Mouse (Mus musculus) myocyte (in vitro differentiated cells): ENCODE data around the gene Uvrag. TPM values are rescaled to one million over a fixed set of nuclear protein-coding genes. Genes with fewer than 3 reads are reported as not detected.
A peak's percentile ranks its signal among the peaks of the same experiment; 100 is the strongest.

Experiments used
- H3K27me3 ChIP-seq: one replicate; pipeline ENCODE4 v1.6.1; 2011; ENCODE audit not compliant: control insufficient read depth, insufficient read depth, insufficient read length
- H3K36me3 ChIP-seq: one replicate; pipeline ENCODE4 v1.6.1; 2011; ENCODE audit not compliant: control insufficient read depth, insufficient read depth
- H3K4me2 ChIP-seq: one replicate; pipeline ENCODE4 v1.6.1; 2011; ENCODE audit warnings: low read depth, control low read depth
- H3K4me3 ChIP-seq: one replicate; pipeline ENCODE4 v1.5.1; 2011; ENCODE audit warnings: mild to moderate bottlenecking, control low read depth, moderate library complexity
- H3K79me2 ChIP-seq: one replicate; pipeline ENCODE4 v1.6.1; 2011; ENCODE audit not compliant: control insufficient read depth, insufficient read depth
- H3ac ChIP-seq: one replicate; pipeline ENCODE4 v1.6.1; 2011; ENCODE audit not compliant: control insufficient read depth, insufficient read length
- CEBPB ChIP-seq: IDR thresholded peaks from 2 replicates; pipeline ENCODE4 v1.6.1; 2011; ENCODE audit warnings: mild to moderate bottlenecking, moderate library complexity; ENCODE audit not compliant: poor library complexity, insufficient read depth, severe bottlenecking
- E2F4 ChIP-seq: IDR thresholded peaks from one replicate; pipeline ENCODE4 v1.6.1; 2011; ENCODE audit warnings: mild to moderate bottlenecking, control low read depth, moderate library complexity; ENCODE audit not compliant: insufficient read depth
- MAX ChIP-seq: IDR thresholded peaks from one replicate; pipeline ENCODE4 v1.6.1; 2011; ENCODE audit warnings: low read depth, mild to moderate bottlenecking, control low read depth
- MYOD1 ChIP-seq, 3 experiments: IDR thresholded peaks; one replicate each; pipeline ENCODE4 v1.6.1; 2011; ENCODE audit warnings: control low read depth in 2 of 3, low read depth in 2 of 3, mild to moderate bottlenecking in 2 of 3, moderate library complexity in 1 of 3; ENCODE audit not compliant: insufficient read length in 2 of 3, control insufficient read depth in 1 of 3
- MYOG ChIP-seq, 3 experiments: IDR thresholded peaks; one replicate each; pipeline ENCODE4 v1.6.1; 2011; ENCODE audit warnings: control low read depth in 2 of 3, low read depth in 2 of 3, mild to moderate bottlenecking in 2 of 3; ENCODE audit not compliant: insufficient read length in 2 of 3, control insufficient read depth in 1 of 3, insufficient read depth in 1 of 3
- POLR2AphosphoS2 ChIP-seq: IDR thresholded peaks from one replicate; pipeline ENCODE4 v1.6.1; 2011; ENCODE audit warnings: low read depth, control low read depth; ENCODE audit not compliant: insufficient read length
- REST ChIP-seq: IDR thresholded peaks from one replicate; pipeline ENCODE4 v1.6.1; 2011; ENCODE audit warnings: mild to moderate bottlenecking, control low read depth, moderate library complexity; ENCODE audit not compliant: insufficient read depth, insufficient read length
- SRF ChIP-seq: IDR thresholded peaks from one replicate; pipeline ENCODE4 v1.6.1; 2011; ENCODE audit warnings: low read depth; ENCODE audit not compliant: control insufficient read depth, insufficient read length
- TCF12 ChIP-seq: IDR thresholded peaks from one replicate; pipeline ENCODE4 v1.6.1; 2011; ENCODE audit warnings: mild to moderate bottlenecking, control low read depth; ENCODE audit not compliant: poor library complexity, insufficient read depth, severe bottlenecking
- TCF3 ChIP-seq: IDR thresholded peaks from one replicate; pipeline ENCODE4 v1.6.1; 2011; ENCODE audit warnings: low read depth, control low read depth; ENCODE audit not compliant: insufficient read length
- USF1 ChIP-seq: IDR thresholded peaks from one replicate; pipeline ENCODE4 v1.6.1; 2011; ENCODE audit warnings: low read depth, mild to moderate bottlenecking, control low read depth, moderate library complexity
- polyA plus RNA-seq: library from polyadenylated mRNA; unstranded; fragments of >200 nt; fragmentation: generic; extraction: Trizol; gene quantifications from one replicate; pipeline ENCODE4 v1.2.1, GENCODE M21; 2012; ENCODE audit warnings: missing spikeins

Uvrag gene
- polyA plus RNA-seq, 1 experiment = 9.0 TPM

DNA sequence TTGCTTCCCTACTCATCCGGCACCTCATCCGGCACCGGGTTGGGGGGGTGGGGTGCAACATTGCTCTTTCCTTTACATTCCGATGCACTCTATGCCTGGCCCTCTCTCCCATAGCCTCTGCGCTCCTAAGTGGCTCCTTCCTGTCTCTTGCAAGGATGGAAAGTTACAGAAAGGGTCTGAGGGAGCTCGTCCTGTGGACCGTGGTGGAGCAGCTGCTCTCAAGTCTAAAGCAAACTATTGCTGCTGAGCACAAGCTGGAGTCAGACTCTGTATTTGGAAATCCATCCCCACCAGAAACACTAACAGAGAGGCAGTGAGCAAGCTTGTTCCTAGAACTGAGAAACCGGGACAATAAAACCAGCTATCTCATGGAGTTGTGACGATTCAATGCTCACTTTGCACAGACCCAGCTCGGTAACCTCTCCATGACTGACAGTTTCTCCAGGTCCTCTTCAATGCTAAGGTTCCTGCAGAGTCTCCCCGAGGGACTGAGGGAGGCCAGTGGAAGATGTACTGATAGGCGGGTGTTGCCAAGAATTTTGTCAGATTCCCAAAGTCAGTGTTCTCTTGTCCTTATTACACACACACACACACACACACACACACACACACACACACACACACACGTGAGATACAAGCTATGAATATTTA is 975 bp downstream of the Uvrag start:
- no peaks in the 10 kb centered on the region for H3K36me3 ChIP-seq
- H3K27me3 ChIP-seq = no peaks in the 10 kb centered on the region
- H3K4me2 ChIP-seq = peak overlapping the region; percentile 92
- TF ChIP-seq CEBPB = no peak
- TF ChIP-seq TCF12 = no peak
- H3K4me3 ChIP-seq = peak overlapping the region; percentile 48
- H3ac ChIP-seq = peak overlapping the region; percentile 55
- peaks cover 38% of the 10 kb centered on the region for H3K79me2 ChIP-seq

- Histone ChIP-seq H3K79me2 (peaks cover 45% of the 10 kb centered on the region), H3K36me3 (no peaks in the 10 kb centered on the region), H3ac (no peak overlapping the region), H3K27me3 (no peaks in the 10 kb centered on the region), H3K4me2 (no peak overlapping the region), H3K4me3 (no peak overlapping the region)
- TF ChIP-seq MYOG (IDR thresholded peaks at IDR 0.05; ENCODE audit: control insufficient read depth in 1 of 3, insufficient read depth in 1 of 3, insufficient read length in 2 of 3, low read depth in 2 of 3) = no peak
Observed at GRCm38 (mm10) chr7:99137541-99137940, 3.4 kb downstream of the Uvrag start.

GRCm38 (mm10) chr7:99136789-99137188 is 4.2 kb downstream of the Uvrag start:
- H3K79me2 ChIP-seq = peaks cover 45% of the 10 kb centered on the region
- H3K36me3 ChIP-seq = no peaks in the 10 kb centered on the region
- no peaks in the 10 kb centered on the region for H3K27me3 ChIP-seq
- TF ChIP-seq E2F4 (no peak), SRF (no peak), MAX (no peak), REST (no peak), USF1 (no peak), CEBPB (no peak), TCF12 (no peak), MYOG (IDR thresholded peaks at IDR 0.05; ENCODE audit: control insufficient read depth in 1 of 3, insufficient read depth in 1 of 3, insufficient read length in 2 of 3, low read depth in 2 of 3) (no peak), MYOD1 (IDR thresholded peaks at IDR 0.05; ENCODE audit: control insufficient read depth in 1 of 3, insufficient read length in 2 of 3, low read depth in 2 of 3) (no peak)
- H3K4me3 ChIP-seq = no peak overlapping the region
- no peak overlapping the region for H3K4me2 ChIP-seq
- no peak overlapping the region for H3ac ChIP-seq

- H3K36me3 ChIP-seq = no peaks in the 10 kb centered on the region
- no peak for TF ChIP-seq SRF
- no peak for TF ChIP-seq USF1
- no peak overlapping the region for H3ac ChIP-seq
- peaks cover 38% of the 10 kb centered on the region for H3K79me2 ChIP-seq
- H3K4me2 ChIP-seq = no peak overlapping the region
- no peak overlapping the region for H3K4me3 ChIP-seq
- H3K27me3 ChIP-seq = no peaks in the 10 kb centered on the region
Observed at GRCm38 (mm10) chr7:99133811-99134402, 7.0 kb downstream of the Uvrag start.

- TF ChIP-seq MYOG (IDR thresholded peaks at IDR 0.05; ENCODE audit: control insufficient read depth in 1 of 3, insufficient read depth in 1 of 3, insufficient read length in 2 of 3, low read depth in 2 of 3) (no peak), USF1 (no peak), REST (no peak), CEBPB (no peak), MAX (no peak), E2F4 (no peak), TCF12 (no peak), POLR2AphosphoS2 (no peak), TCF3 (no peak)
- H3K4me2 ChIP-seq = no peak overlapping the region
Observed at GRCm38 (mm10) chr7:99132597-99132996, 8.3 kb downstream of the Uvrag start.

DNA sequence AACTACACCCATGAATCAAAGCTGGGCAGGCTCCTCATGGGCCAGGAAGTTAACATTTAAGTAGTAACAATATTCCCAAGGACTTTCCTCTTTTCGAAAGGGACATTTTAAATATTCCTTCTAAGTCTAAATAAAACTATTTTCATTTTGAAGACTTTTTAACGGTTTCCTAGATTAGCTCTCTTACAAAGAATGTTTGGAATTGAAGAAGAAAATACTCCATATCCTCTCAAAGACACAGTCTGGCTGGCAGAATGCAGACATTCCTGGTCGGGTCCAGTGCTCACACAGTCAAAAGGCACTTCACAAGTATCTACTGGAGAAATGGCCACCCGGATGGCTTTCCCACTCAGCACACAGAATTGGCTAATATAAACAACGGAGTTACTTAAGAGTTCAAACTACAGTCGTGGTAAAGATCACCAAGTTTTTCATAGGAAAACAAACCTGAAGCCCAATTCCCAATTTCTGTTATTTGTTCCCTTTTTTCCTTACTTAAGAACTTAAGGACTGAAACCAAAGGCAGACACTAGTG is 9.1 kb downstream of the Uvrag start:
- Histone ChIP-seq H3K27me3 (no peaks in the 10 kb centered on the region), H3K36me3 (no peaks in the 10 kb centered on the region), H3K79me2 (peaks cover 19% of the 10 kb centered on the region), H3ac (no peak overlapping the region), H3K4me3 (no peak overlapping the region), H3K4me2 (no peak overlapping the region)
- TF ChIP-seq TCF3 (no peak), CEBPB (no peak), USF1 (no peak), POLR2AphosphoS2 (no peak), TCF12 (no peak), MYOD1 (IDR thresholded peaks at IDR 0.05; ENCODE audit: control insufficient read depth in 1 of 3, insufficient read length in 2 of 3, low read depth in 2 of 3) (no peak), REST (no peak)

More at GRCm38 (mm10) chr7:99132597-99132996, 8.3 kb downstream of the Uvrag start:
- no peak overlapping the region for H3K4me3 ChIP-seq
- peaks cover 25% of the 10 kb centered on the region for H3K79me2 ChIP-seq
- no peak overlapping the region for H3ac ChIP-seq
- no peaks in the 10 kb centered on the region for H3K27me3 ChIP-seq
- no peaks in the 10 kb centered on the region for H3K36me3 ChIP-seq
